Mouse (Mus musculus) myocyte (in vitro differentiated cells): ENCODE data around the gene Gm6309. TPM values are rescaled to one million over a fixed set of nuclear protein-coding genes. Genes with fewer than 3 reads are reported as not detected.
"Not testable (repeated sequence)": the region's sequence is repeated elsewhere in the genome, so short reads cannot be mapped to it uniquely, and the experiment has no call there.

Experiments used
- H3K27me3 ChIP-seq: one replicate; pipeline ENCODE4 v1.6.1; 2011; ENCODE audit not compliant: control insufficient read depth, insufficient read depth, insufficient read length
- H3K36me3 ChIP-seq: one replicate; pipeline ENCODE4 v1.6.1; 2011; ENCODE audit not compliant: control insufficient read depth, insufficient read depth
- H3K4me2 ChIP-seq: one replicate; pipeline ENCODE4 v1.6.1; 2011; ENCODE audit warnings: low read depth, control low read depth
- H3K4me3 ChIP-seq: one replicate; pipeline ENCODE4 v1.5.1; 2011; ENCODE audit warnings: mild to moderate bottlenecking, control low read depth, moderate library complexity
- H3K79me2 ChIP-seq: one replicate; pipeline ENCODE4 v1.6.1; 2011; ENCODE audit not compliant: control insufficient read depth, insufficient read depth
- H3ac ChIP-seq: one replicate; pipeline ENCODE4 v1.6.1; 2011; ENCODE audit not compliant: control insufficient read depth, insufficient read length
- CEBPB ChIP-seq: IDR thresholded peaks from 2 replicates; pipeline ENCODE4 v1.6.1; 2011; ENCODE audit warnings: mild to moderate bottlenecking, moderate library complexity; ENCODE audit not compliant: poor library complexity, insufficient read depth, severe bottlenecking
- E2F4 ChIP-seq: IDR thresholded peaks from one replicate; pipeline ENCODE4 v1.6.1; 2011; ENCODE audit warnings: mild to moderate bottlenecking, control low read depth, moderate library complexity; ENCODE audit not compliant: insufficient read depth
- MAX ChIP-seq: IDR thresholded peaks from one replicate; pipeline ENCODE4 v1.6.1; 2011; ENCODE audit warnings: low read depth, mild to moderate bottlenecking, control low read depth
- MYOD1 ChIP-seq, 3 experiments: IDR thresholded peaks; one replicate each; pipeline ENCODE4 v1.6.1; 2011; ENCODE audit warnings: control low read depth in 2 of 3, low read depth in 2 of 3, mild to moderate bottlenecking in 2 of 3, moderate library complexity in 1 of 3; ENCODE audit not compliant: insufficient read length in 2 of 3, control insufficient read depth in 1 of 3
- MYOG ChIP-seq, 3 experiments: IDR thresholded peaks; one replicate each; pipeline ENCODE4 v1.6.1; 2011; ENCODE audit warnings: control low read depth in 2 of 3, low read depth in 2 of 3, mild to moderate bottlenecking in 2 of 3; ENCODE audit not compliant: insufficient read length in 2 of 3, control insufficient read depth in 1 of 3, insufficient read depth in 1 of 3
- POLR2A ChIP-seq: IDR thresholded peaks from one replicate; pipeline ENCODE4 v1.6.1; 2011; ENCODE audit warnings: low read depth, mild to moderate bottlenecking, control low read depth, moderate library complexity; ENCODE audit not compliant: insufficient read length
- POLR2AphosphoS2 ChIP-seq: IDR thresholded peaks from one replicate; pipeline ENCODE4 v1.6.1; 2011; ENCODE audit warnings: low read depth, control low read depth; ENCODE audit not compliant: insufficient read length
- REST ChIP-seq: IDR thresholded peaks from one replicate; pipeline ENCODE4 v1.6.1; 2011; ENCODE audit warnings: mild to moderate bottlenecking, control low read depth, moderate library complexity; ENCODE audit not compliant: insufficient read depth, insufficient read length
- SRF ChIP-seq: IDR thresholded peaks from one replicate; pipeline ENCODE4 v1.6.1; 2011; ENCODE audit warnings: low read depth; ENCODE audit not compliant: control insufficient read depth, insufficient read length
- TCF12 ChIP-seq: IDR thresholded peaks from one replicate; pipeline ENCODE4 v1.6.1; 2011; ENCODE audit warnings: mild to moderate bottlenecking, control low read depth; ENCODE audit not compliant: poor library complexity, insufficient read depth, severe bottlenecking
- TCF3 ChIP-seq: IDR thresholded peaks from one replicate; pipeline ENCODE4 v1.6.1; 2011; ENCODE audit warnings: low read depth, control low read depth; ENCODE audit not compliant: insufficient read length
- USF1 ChIP-seq: IDR thresholded peaks from one replicate; pipeline ENCODE4 v1.6.1; 2011; ENCODE audit warnings: low read depth, mild to moderate bottlenecking, control low read depth, moderate library complexity
- polyA plus RNA-seq: library from polyadenylated mRNA; unstranded; fragments of >200 nt; fragmentation: generic; extraction: Trizol; gene quantifications from one replicate; pipeline ENCODE4 v1.2.1, GENCODE M21; 2012; ENCODE audit warnings: missing spikeins

Gm6309 gene
- polyA plus RNA-seq, 1 experiment, result not detected

DNA sequence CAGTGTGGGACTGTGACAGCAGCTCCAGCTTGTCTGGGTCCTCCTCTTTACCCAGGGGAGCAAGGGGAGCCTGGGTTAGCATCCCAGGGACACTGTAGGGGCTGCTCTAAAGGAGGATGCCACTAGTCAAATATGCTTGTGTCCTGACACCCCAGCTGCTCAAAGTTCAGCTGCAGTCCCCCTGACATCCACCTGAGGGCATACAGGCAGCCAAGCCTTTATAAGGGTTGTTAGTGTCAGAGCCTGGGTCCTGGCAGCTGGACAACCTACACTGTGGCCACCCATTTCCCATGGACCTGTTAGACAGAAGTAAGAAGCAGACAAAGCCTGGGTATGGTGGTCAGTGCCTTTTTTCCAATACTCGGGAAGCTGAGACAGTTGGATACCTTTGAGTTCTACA, 17.6 kb upstream of the Gm6309 start:
- no peak for TF ChIP-seq TCF3
- H3ac ChIP-seq, result no peak overlapping the region
- H3K36me3 ChIP-seq, result no peaks in the 10 kb centered on the region
- H3K4me2 ChIP-seq, result no peak overlapping the region
- H3K79me2 ChIP-seq, result no peaks in the 10 kb centered on the region
- no peaks in the 10 kb centered on the region for H3K27me3 ChIP-seq
- H3K4me3 ChIP-seq, result no peak overlapping the region

DNA sequence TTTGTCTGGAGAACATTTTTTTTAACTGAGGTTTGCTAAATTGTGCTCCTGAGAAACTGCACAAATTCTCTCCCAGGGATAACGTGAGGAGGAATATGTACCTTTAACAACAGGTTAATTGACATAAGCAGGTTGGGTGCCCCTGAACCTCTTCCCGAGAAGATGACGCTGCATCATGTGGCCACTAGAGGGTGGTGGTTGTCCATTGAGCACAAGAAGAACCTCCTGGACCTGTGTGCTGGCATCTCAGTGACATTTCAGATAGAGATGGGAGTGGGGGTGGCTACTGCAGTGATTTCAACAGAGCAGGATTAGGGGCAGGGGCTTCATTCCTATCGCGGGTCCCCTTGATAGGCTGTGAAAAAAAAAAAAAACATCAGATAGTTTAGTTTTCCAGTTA, 16.9 kb upstream of the Gm6309 start:
- H3K4me2 ChIP-seq, H3K27me3 ChIP-seq, H3K4me3 ChIP-seq, H3K36me3 ChIP-seq, H3K79me2 ChIP-seq, H3ac ChIP-seq: not testable (repeated sequence)

DNA sequence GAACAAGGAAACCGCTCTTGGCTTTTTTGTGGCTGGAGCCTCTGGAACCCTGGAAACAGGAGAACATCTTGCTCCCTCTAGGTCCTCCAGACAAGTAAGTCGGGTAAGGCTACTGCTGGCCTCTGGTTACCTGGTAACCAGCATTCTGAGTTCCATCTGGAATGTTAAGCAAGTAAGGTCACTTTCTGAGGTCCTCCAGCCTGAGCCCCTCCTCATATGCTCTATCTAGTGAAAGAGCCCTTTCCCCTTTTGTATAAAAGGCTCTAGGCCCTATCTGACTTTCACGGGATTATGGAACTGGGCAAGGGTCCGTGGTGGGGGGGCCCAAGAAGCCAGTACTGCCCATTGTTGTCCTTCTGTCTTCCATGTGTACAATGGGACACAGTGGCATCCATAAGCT, 14.7 kb upstream of the Gm6309 start, which contains the start of gene 1700001J03Rik:
TSS of gene 1700001J03Rik (minus strand) at position 101 of the 400 bp plus-strand sequence.
- not testable (repeated sequence) for H3K36me3 ChIP-seq, H3ac ChIP-seq, H3K4me3 ChIP-seq, H3K27me3 ChIP-seq, H3K4me2 ChIP-seq, H3K79me2 ChIP-seq

DNA sequence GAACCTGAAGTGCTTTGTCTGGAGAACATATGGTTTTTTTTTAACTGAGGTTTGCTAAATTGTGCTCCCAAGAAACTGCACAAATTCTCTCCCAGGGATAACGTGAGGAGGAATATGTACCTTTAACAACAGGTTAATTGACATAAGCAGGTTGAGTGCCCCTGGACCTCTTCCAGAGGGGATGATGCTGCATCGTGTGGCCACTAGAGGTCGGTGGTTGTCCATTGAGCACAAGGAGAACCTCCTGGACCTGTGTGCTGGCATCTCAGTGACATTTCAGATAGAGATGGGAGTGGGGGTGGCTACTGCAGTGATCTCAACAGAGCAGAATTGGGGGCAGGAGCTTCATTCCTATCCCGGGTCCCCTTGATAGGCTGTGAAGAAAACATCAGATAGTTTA, 2.2 kb upstream of the Gm6309 start:
- H3K79me2 ChIP-seq, H3K4me3 ChIP-seq, H3K4me2 ChIP-seq, H3K36me3 ChIP-seq, H3K27me3 ChIP-seq, H3ac ChIP-seq: not testable (repeated sequence)

DNA sequence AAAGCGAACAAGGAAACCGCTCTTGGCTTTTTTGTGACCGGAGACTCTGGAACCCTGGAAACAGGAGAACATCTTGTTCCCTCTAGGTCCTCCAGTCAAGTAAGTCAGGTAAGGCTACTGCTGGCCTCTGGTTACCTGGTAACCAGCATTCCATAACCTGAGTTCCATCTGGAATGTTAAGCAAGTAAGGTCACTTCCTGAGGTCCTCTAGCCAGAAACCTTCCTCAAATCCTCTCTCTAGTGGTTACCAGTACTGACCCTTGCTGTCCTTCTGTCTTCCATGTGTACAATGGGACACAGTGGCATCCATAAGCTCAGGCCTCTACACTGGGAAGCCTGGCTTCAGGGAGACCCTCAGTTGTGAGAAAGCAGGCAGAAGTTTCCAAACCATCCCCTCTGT, 10.1 kb downstream of the Gm6309 start, which contains the start of gene Gm5565:
TSS of gene Gm5565 (minus strand) at position 101 of the 400 bp plus-strand sequence.
- not testable (repeated sequence) for H3K27me3 ChIP-seq, H3K4me3 ChIP-seq, H3K36me3 ChIP-seq, H3K4me2 ChIP-seq, H3ac ChIP-seq, H3K79me2 ChIP-seq

DNA sequence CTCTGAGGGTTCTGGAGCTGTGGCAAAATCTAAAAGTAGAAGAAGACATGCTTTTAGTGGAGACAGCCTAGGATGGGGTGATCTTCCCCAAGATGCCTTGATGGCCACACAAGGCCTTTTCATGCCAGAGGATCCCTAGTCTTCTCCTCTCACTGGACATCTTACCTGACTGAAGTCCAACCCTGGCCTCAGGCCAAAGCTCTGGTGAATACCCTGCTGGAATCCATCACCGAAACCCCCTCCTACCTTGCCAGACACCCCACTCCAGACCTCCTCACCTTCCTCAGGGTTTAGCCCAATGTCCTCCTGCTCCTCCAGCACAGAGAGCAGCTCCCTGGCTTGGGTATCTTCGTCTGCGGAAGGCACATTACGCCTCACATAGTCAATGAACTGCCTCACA, 12.2 kb downstream of the Gm6309 start:
- not testable (repeated sequence) for H3K27me3 ChIP-seq, H3K79me2 ChIP-seq, H3K4me2 ChIP-seq, H3K4me3 ChIP-seq, H3K36me3 ChIP-seq, H3ac ChIP-seq

DNA sequence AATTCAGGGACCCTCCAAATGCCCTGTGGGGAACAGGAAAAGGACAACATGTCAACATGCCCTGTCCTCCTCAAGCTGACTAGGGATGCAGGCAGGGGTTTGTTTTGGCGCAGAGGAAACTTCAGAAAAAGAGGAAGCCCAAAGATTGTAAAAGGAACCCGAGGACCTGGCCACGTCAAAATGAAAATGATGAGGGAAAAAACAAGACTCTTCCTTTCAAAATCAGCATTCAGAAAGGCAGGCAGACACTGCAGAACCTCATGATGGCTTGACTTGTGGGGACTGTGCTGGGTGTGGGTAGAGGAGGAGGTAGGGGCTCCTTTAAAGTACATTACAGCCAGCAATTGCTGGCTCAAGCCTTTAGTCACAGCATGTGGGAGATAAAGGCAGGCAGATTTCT, 20.1 kb downstream of the Gm6309 start:
- no peak for TF ChIP-seq USF1
- no peak for TF ChIP-seq REST
- TF ChIP-seq MYOD1 (IDR thresholded peaks at IDR 0.05; ENCODE audit: control insufficient read depth in 1 of 3, insufficient read length in 2 of 3, low read depth in 2 of 3), result no peak
- TF ChIP-seq E2F4, result no peak
- no peak for TF ChIP-seq MAX
- TF ChIP-seq TCF3, result no peak
- no peak for TF ChIP-seq SRF
- no peak for TF ChIP-seq POLR2AphosphoS2
- no peak for TF ChIP-seq TCF12
- H3K27me3 ChIP-seq, result no peaks in the 10 kb centered on the region
- no peak overlapping the region for H3ac ChIP-seq
- H3K79me2 ChIP-seq, result no peaks in the 10 kb centered on the region
- H3K4me2 ChIP-seq, result no peak overlapping the region
- H3K36me3 ChIP-seq, result no peaks in the 10 kb centered on the region
- H3K4me3 ChIP-seq, result no peak overlapping the region

DNA sequence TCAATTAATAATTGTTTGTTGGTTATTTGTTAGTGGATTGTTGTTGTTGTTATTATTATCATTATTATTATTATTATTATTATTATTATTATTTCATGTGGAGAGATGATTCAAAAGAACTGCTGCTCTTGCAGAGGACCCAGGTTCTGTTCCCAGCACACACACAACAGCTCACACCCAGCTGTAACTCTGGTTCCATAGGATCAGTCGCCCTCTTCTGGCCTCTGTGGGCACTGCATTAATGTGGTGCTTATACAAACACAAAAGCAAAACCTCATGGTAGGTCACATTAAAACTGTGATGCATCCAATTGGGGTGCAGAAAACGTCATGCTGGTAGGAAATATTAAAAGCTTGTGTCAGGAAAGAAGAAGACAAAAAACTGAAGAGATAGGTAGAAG, 22.6 kb downstream of the Gm6309 start:
- no peaks in the 10 kb centered on the region for H3K36me3 ChIP-seq
- H3ac ChIP-seq, result no peak overlapping the region
- no peak overlapping the region for H3K4me3 ChIP-seq
- no peak overlapping the region for H3K4me2 ChIP-seq
- no peaks in the 10 kb centered on the region for H3K27me3 ChIP-seq
- no peaks in the 10 kb centered on the region for H3K79me2 ChIP-seq
- no peak for TF ChIP-seq TCF12
- TF ChIP-seq POLR2AphosphoS2, result no peak
- no peak for TF ChIP-seq REST
- no peak for TF ChIP-seq TCF3
- TF ChIP-seq MYOG (IDR thresholded peaks at IDR 0.05; ENCODE audit: control insufficient read depth in 1 of 3, insufficient read depth in 1 of 3, insufficient read length in 2 of 3, low read depth in 2 of 3), result no peak
- no peak for TF ChIP-seq E2F4
- TF ChIP-seq CEBPB, result no peak
- TF ChIP-seq USF1, result no peak
- TF ChIP-seq SRF, result no peak
- TF ChIP-seq POLR2A, result no peak
- no peak for TF ChIP-seq MAX
- TF ChIP-seq MYOD1 (IDR thresholded peaks at IDR 0.05; ENCODE audit: control insufficient read depth in 1 of 3, insufficient read length in 2 of 3, low read depth in 2 of 3), result no peak
